Mouse (Mus musculus): ENCODE results near the gene Zbed6.

Zbed6 gene

GRCm38 (mm10) chr1:133663427-133663826, 2.7 kb upstream of the Zbed6 start:
- DNase-seq (ENCODE audit: low spot score in 2 of 2): no peak

GRCm38 (mm10) chr1:133662941-133663340, 2.3 kb upstream of the Zbed6 start:
- DNase-seq (ENCODE audit: low spot score in 2 of 2): no peak

GRCm38 (mm10) chr1:133661203-133661933, 683 bp upstream of the Zbed6 start, which contains the start of gene Gm38394:
Gene Gm38394 (minus strand): TSS chr1:133661318.
- peak; percentile 95 for DNase-seq (ENCODE audit: low spot score in 2 of 2)

GRCm38 (mm10) chr1:133658878-133659277, 1.8 kb downstream of the Zbed6 start:
- no peak for DNase-seq (ENCODE audit: low spot score in 2 of 2)

- no peak for DNase-seq (ENCODE audit: low spot score in 2 of 2)
Measured at GRCm38 (mm10) chr1:133656811-133657210, 3.9 kb downstream of the Zbed6 start.

GRCm38 (mm10) chr1:133653033-133653432, 7.7 kb downstream of the Zbed6 start:
- no peak for DNase-seq (ENCODE audit: low spot score in 2 of 2)

- DNase-seq (ENCODE audit: low spot score in 2 of 2): no peak
Measured at GRCm38 (mm10) chr1:133650288-133651055, 10.2 kb downstream of the Zbed6 start.

GRCm38 (mm10) chr1:133645652-133646051, 15.0 kb downstream of the Zbed6 start:
- DNase-seq (ENCODE audit: low spot score in 2 of 2): no peak

- no peak for DNase-seq (ENCODE audit: low spot score in 2 of 2)
Measured at GRCm38 (mm10) chr1:133641163-133641562, 19.5 kb downstream of the Zbed6 start.

GRCm38 (mm10) chr1:133638517-133638916, 22.2 kb downstream of the Zbed6 start:
- no peak for DNase-seq (ENCODE audit: low spot score in 2 of 2)

- DNase-seq (ENCODE audit: low spot score in 2 of 2): no peak
Measured at GRCm38 (mm10) chr1:133632168-133632567, 28.5 kb downstream of the Zbed6 start.

GRCm38 (mm10) chr1:133625052-133625451, 35.6 kb downstream of the Zbed6 start:
- DNase-seq (ENCODE audit: low spot score in 2 of 2): no peak

- no peak for DNase-seq (ENCODE audit: low spot score in 2 of 2)
Measured at GRCm38 (mm10) chr1:133618311-133618710, 42.4 kb downstream of the Zbed6 start.

- DNase-seq (ENCODE audit: low spot score in 2 of 2): no peak
Measured at GRCm38 (mm10) chr1:133617908-133618307, 42.8 kb downstream of the Zbed6 start.

GRCm38 (mm10) chr1:133613817-133614216, 46.9 kb downstream of the Zbed6 start:
- no peak for DNase-seq (ENCODE audit: low spot score in 2 of 2)

- DNase-seq (ENCODE audit: low spot score in 2 of 2): no peak
Measured at GRCm38 (mm10) chr1:133611436-133611835, 49.2 kb downstream of the Zbed6 start.

- DNase-seq (ENCODE audit: low spot score in 2 of 2): no peak
Measured at GRCm38 (mm10) chr1:133610601-133611000, 50.1 kb downstream of the Zbed6 start.

- DNase-seq (ENCODE audit: low spot score in 2 of 2): peak; percentile 90 to 94
Measured at GRCm38 (mm10) chr1:133609771-133610502, 50.7 kb downstream of the Zbed6 start, which contains the start of gene Snrpe. Gene Snrpe (minus strand): TSS chr1:133610291.
